Mouse (Mus musculus): ENCODE measurements around the gene Cfap61. TPM values are rescaled to one million over a fixed set of nuclear protein-coding genes. Genes with fewer than 3 reads are reported as not detected.

Cfap61 gene
- polyA plus RNA-seq, 1 experiment: not detected

DNA sequence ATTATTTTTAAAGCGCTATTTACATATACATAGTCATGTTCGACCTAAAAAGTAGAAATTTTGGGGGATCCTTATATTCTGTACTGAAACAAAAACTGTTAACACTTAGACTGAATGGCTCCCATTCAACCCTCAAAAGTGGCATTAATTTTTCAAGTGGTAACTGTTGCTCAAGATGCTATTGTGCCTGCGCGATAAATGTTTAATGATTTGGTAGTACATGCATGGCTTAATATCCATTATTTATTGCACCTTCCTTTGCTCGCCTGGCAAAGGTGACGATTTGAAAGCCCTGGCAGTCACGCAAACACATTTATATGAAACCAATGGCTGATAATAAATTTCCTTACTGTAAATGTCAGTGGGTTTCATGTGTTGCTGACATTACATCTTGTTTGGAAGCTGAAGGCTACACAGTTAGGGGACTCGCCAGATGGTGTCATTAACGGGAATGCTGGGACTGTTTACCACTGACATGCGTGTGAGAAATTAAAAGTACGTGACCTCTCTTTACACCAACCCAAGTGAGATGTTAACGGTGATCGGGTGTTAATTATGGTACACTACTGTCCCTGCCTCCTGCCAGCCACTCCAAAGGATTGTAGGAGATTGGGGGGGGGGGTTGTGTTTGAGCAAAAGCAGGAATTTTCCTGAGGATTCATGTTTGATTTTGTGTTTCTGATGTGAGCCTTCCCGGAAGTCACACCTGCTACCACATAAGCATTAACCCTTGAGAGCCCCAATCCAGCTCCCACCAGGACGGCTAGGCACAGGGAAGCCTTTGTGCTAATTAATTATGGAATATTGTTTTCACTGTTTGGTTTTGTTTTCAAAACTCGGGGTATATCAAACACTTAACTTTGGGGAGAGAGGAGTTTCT, 127.1 kb downstream of the Cfap61 start:
- no peaks in the 10 kb centered on the region for H3K4me1 ChIP-seq (ENCODE audit: control insufficient read depth, insufficient read depth, low read length)
- no peak for TF ChIP-seq POLR2A (IDR thresholded peaks at IDR 0.05; ENCODE audit: insufficient read depth, low read depth, low read length)
- TF ChIP-seq CTCF (IDR thresholded peaks at IDR 0.05; ENCODE audit: insufficient read depth, low read depth, low read length): no peak

DNA sequence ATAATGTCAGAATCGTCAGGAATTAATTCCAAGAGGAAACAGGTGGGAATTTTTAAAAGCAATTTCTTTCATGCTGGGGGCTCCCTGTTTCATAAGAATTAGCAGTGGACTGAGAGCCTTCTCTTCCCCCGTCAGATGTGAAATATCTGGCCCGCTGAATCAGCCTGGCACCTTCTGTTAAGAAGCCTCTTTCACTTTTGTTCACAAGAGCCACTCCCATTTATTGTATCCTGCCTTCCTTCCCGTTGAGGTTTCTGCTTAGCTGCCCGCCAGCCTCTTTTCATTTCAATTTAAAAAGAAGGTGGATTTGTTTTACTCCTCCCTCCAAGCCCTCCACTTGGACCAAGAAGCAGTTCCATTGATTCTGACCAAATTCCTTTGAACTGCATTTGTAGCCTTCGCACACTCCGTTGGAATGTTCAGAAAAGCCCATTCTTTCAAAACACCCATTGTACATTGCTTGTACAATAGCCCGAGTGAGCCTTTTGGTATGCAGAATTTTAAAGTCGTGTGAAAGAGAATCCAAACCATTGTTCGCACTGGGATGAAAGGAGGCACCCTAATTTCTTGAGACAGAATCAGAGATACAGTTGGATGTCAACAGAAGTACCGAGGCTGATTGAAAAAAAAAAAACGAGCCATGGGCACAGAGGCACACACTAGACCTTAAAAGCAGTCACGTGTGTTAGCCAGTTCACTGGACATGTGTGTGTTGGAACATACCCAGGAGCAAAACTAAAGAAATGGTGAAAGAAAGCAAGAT, 127.9 kb downstream of the Cfap61 start:
- WGBS: 25% methylated on average over 13 of the region's 13 CpGs
- TF ChIP-seq CTCF (IDR thresholded peaks at IDR 0.05; ENCODE audit: insufficient read depth, low read depth, low read length) (no peak), POLR2A (IDR thresholded peaks at IDR 0.05; ENCODE audit: insufficient read depth, low read depth, low read length) (no peak)
- Histone ChIP-seq H3K4me3 (ENCODE audit: insufficient read depth, low read depth, low read length) (no peak overlapping the region), H3K4me1 (ENCODE audit: control insufficient read depth, insufficient read depth, low read length) (no peaks in the 10 kb centered on the region), H3K27ac (ENCODE audit: insufficient read depth, low read depth, low read length) (no peak overlapping the region)

More for the DNA sequence above, 127.1 kb downstream of the Cfap61 start:
- 56% methylated on average over 16 of the region's 16 CpGs for WGBS
- Histone ChIP-seq H3K27ac (ENCODE audit: insufficient read depth, low read depth, low read length) (no peak overlapping the region), H3K4me3 (ENCODE audit: insufficient read depth, low read depth, low read length) (no peak overlapping the region)

DNA sequence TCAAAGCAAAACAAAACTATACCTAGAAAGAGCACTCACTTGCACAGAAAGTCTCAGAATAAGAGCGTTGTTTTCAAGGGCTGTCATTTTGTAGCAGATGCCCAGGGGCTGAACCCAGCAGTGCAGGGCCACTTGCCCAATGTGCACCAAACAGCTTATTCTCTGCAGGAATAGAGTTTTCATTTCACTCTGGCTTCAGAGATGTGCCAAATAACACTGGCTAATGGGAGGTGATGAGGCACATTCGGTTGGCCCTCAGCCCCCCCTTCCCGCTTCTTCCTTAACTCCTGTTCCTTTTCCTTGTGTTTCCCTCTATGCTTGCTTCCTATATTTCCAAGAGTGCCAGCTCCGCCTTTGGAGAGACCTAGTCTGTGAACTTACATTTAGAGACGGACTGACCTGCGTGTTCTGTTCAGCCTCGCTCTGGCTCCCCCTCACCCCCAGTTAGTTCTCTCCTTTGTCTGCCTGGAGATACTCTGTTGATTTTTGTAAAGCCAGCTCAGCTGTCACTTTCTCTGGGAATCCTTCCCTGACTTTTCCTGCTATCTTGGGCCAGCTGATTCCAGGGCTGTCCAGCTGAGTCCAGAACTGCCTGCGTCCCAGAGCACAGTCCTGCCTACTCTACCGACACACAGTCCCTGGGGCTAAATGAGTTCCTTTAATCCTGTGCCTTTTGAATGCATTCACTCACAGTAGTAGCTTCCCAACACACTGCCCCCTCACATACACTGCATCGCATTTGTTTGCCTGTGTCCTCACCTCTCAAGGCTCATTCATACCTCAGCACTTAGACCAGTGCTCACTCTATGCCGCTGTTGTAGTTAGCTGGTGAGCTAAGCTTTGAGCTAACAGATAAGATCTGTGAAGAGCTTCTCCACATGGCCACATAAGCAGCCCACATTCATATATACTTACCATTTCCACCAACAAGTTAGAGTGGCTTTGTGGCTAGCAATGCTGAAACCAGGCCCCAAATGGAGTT, 128.8 kb downstream of the Cfap61 start:
- WGBS: 67% methylated on average over 11 of the region's 11 CpGs
- Histone ChIP-seq H3K4me3 (ENCODE audit: insufficient read depth, low read depth, low read length) (no peak overlapping the region), H3K27ac (ENCODE audit: insufficient read depth, low read depth, low read length) (no peak overlapping the region), H3K4me1 (ENCODE audit: control insufficient read depth, insufficient read depth, low read length) (no peaks in the 10 kb centered on the region)
- no peak for TF ChIP-seq POLR2A (IDR thresholded peaks at IDR 0.05; ENCODE audit: insufficient read depth, low read depth, low read length)
- TF ChIP-seq CTCF (IDR thresholded peaks at IDR 0.05; ENCODE audit: insufficient read depth, low read depth, low read length): no peak

DNA sequence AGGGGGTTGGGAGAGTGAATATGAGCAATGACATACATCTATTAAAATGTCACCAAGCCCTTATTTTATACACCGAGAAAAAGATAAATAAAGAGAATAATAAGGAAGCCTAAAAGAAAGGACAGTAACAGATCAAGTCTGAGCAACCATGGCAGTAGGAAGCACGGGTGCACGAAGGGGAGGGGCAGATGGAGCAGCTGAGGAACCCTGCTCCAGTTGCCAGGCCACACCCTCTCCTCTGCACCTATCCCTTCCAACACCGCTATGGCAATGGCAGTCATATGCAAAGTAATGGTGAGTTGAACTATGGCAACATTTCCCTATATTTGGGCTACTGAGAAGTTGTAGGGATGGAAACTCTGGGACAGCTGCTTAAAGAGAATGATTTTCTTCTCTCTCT, 132.8 kb downstream of the Cfap61 start:
- no peak overlapping the region for H3K27ac ChIP-seq (ENCODE audit: insufficient read depth, low read depth, low read length)
- 57% methylated on average over 4 of the region's 4 CpGs for WGBS
- H3K4me3 ChIP-seq (ENCODE audit: insufficient read depth, low read depth, low read length): no peak overlapping the region
- H3K4me1 ChIP-seq (ENCODE audit: control insufficient read depth, insufficient read depth, low read length): no peaks in the 10 kb centered on the region
- TF ChIP-seq CTCF (IDR thresholded peaks at IDR 0.05; ENCODE audit: insufficient read depth, low read depth, low read length) (no peak), POLR2A (IDR thresholded peaks at IDR 0.05; ENCODE audit: insufficient read depth, low read depth, low read length) (no peak)

DNA sequence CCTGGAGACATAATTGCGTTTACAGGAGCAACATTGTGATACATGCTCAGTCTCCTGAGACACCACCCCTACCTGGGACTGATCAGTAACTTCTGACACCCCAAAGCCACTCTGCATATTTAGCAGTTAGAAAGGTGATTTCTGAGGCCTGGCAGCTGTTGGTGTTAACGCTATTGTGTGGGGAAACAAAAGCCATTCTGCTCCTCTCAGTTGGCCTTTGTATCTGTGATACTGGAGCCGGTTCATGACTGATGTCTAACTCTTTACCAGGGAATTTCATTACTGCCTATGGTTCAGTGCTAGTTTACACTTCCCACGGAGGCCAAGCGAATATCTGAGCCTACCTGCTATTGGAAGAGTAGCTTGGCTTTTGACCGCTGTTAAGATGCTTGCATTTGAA, 138.7 kb downstream of the Cfap61 start:
- Histone ChIP-seq H3K4me1 (ENCODE audit: control insufficient read depth, insufficient read depth, low read length) (no peaks in the 10 kb centered on the region), H3K4me3 (ENCODE audit: insufficient read depth, low read depth, low read length) (no peak overlapping the region), H3K27ac (ENCODE audit: insufficient read depth, low read depth, low read length) (no peak overlapping the region)
- 65% methylated on average over 6 of the region's 6 CpGs for WGBS
- no peak for TF ChIP-seq POLR2A (IDR thresholded peaks at IDR 0.05; ENCODE audit: insufficient read depth, low read depth, low read length)
- no peak for TF ChIP-seq CTCF (IDR thresholded peaks at IDR 0.05; ENCODE audit: insufficient read depth, low read depth, low read length)

DNA sequence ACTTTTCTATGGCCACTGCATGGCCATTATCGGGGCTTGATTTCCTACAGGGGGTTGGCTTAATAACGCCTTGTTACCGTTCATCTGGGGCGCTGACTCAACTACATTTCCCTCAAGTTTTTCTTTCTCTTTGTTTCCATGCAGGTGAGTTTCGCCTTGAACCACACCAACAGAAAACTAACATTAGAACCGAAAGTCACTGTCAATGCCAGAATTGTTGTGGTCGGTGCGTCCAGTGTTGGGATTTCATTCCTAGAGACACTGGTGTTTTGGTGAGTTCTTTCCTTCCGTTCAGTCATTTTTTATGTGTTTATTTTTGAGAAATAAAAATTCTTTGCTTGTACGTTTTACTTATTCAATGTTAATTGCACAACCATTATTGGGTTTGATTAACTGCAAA, 142.5 kb downstream of the Cfap61 start:
- 93% methylated on average over 10 of the region's 10 CpGs for WGBS
- no peak overlapping the region for H3K27ac ChIP-seq (ENCODE audit: insufficient read depth, low read depth, low read length)
- H3K4me3 ChIP-seq (ENCODE audit: insufficient read depth, low read depth, low read length): no peak overlapping the region
- TF ChIP-seq POLR2A (IDR thresholded peaks at IDR 0.05; ENCODE audit: insufficient read depth, low read depth, low read length) (no peak), CTCF (IDR thresholded peaks at IDR 0.05; ENCODE audit: insufficient read depth, low read depth, low read length) (no peak)
- no peaks in the 10 kb centered on the region for H3K4me1 ChIP-seq (ENCODE audit: control insufficient read depth, insufficient read depth, low read length)

DNA sequence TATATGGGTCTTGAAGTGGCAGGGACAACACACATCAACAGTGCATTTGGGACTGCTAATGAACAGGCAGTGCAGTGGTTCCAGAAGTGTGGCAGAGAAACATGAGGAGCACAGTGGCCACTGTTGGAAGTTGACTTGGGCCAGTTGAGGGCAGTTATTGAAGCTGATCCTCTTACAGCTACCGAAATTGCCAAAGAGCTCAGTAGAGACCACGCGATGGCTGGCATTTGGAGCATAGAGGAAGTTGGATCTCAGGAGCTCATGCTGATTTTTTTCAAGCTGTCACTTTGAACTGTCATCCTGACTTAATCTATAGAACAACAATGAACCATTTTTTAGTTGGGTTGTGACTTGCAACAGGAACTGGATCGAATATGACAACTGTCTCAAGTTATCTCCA, 145.7 kb downstream of the Cfap61 start:
- Histone ChIP-seq H3K4me3 (ENCODE audit: insufficient read depth, low read depth, low read length) (no peak overlapping the region), H3K4me1 (ENCODE audit: control insufficient read depth, insufficient read depth, low read length) (no peaks in the 10 kb centered on the region), H3K27ac (ENCODE audit: insufficient read depth, low read depth, low read length) (no peak overlapping the region)
- no peak for TF ChIP-seq POLR2A (IDR thresholded peaks at IDR 0.05; ENCODE audit: insufficient read depth, low read depth, low read length)
- no peak for TF ChIP-seq CTCF (IDR thresholded peaks at IDR 0.05; ENCODE audit: insufficient read depth, low read depth, low read length)
- WGBS: 89% methylated on average over 4 of the region's 4 CpGs

DNA sequence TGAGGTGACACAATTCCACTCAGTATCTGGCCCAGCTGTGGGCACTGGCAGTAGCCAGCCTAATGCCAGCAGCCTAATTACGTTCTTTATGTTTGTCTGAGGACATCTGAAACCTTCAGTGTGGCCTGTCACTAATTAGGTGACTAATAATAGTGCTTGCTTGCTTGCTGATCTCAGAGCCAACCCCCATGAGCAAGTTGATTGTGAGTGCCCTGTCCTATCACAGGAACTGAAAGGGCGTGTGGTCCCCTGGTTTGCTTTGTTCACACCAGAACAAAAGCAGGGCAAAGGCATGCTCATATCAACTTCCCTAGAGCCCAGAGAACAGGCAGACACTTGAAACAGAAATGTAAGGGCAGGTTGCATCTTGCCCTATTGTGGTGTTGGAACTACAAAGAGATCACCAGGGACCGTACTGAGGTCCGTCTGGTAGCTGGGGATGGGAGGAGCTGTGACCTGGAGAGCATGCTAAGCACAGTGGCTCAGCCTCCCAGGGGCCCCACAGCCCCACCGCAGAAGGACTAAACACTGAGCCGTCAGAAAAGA, 148.8 kb downstream of the Cfap61 start:
- TF ChIP-seq POLR2A (IDR thresholded peaks at IDR 0.05; ENCODE audit: insufficient read depth, low read depth, low read length) (no peak), CTCF (IDR thresholded peaks at IDR 0.05; ENCODE audit: insufficient read depth, low read depth, low read length) (no peak)
- WGBS: 50% methylated on average over 6 of the region's 6 CpGs
- Histone ChIP-seq H3K27ac (ENCODE audit: insufficient read depth, low read depth, low read length) (no peak overlapping the region), H3K4me3 (ENCODE audit: insufficient read depth, low read depth, low read length) (no peak overlapping the region), H3K4me1 (ENCODE audit: control insufficient read depth, insufficient read depth, low read length) (no peaks in the 10 kb centered on the region)
